Mouse (Mus musculus) stomach, postnatal 0 days (tissue): ENCODE data around the gene Cntnap2.

Experiments used
- CTCF ChIP-seq: IDR thresholded peaks from 2 replicates; pipeline ENCODE4 v1.5.1; 2016; ENCODE audit warnings: antibody characterized with exemption, low read depth, mild to moderate bottlenecking, moderate library complexity
- EP300 ChIP-seq: optimal IDR thresholded peaks from 2 replicates; pipeline ENCODE3; 2016; ENCODE audit warnings: antibody characterized with exemption

DNA sequence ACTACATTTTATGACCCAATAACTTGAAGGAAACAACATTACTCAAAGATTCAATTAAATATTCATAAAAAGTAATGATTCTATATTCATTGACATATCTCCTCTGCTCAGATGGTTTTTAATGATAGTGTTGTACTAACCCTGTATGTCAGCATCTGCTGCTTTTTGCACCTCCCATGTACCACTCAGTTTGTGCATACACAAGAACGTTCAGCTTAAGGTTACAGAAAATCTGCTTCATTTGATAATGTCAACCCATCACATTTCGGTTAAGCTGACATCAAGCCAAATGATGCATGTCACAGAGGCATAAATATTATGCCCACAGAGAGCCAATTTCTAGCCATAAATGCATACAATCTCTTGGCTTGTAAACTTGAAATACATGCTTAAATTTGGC lies 85.7 kb downstream of the Cntnap2 start:
- no peak for TF ChIP-seq CTCF
- no peak for TF ChIP-seq EP300
